In genomic region chr16:38162019-38162418, GRCm38 (mm10) we compare ENCODE assay signal across 26 mouse cellular contexts.
A peak's percentile ranks its signal among the peaks of the same experiment; 100 is the strongest.
DNase-seq lines count a peak whose midpoint lies in the region; ATAC-seq lines count a peak whose summit lies in the region.
"Had no signal": no experiment of that assay in that cellular context is flagged by ENCODE, and none has a peak within 500 bp of the region (broad histone marks: within the 10 kb centered on the region; RNA-seq: fewer than 3 reads in every experiment).

No protein-coding gene starts in this region.

- peak; percentile 39 for ATAC-seq in frontal cortex, adult (ENCODE audit: low TSS enrichment)
- ATAC-seq in neural tube, embryonic 15.5 days (ENCODE audit: low FRiP score), result no peak
- ATAC-seq in inflammation-experienced regulatory T-cells, adult 6 months, result no peak
- ATAC-seq: CD4-positive, CD25-positive, alpha-beta regulatory T cell, adult 4 months; forebrain, embryonic 14.5 days; forebrain, embryonic 16.5 days had no signal

- H3K27me3 ChIP-seq in neural tube, embryonic 15.5 days (replicated peaks), result no peaks in the 10 kb centered on the region
- H3K27me3 ChIP-seq: CH12.LX; embryonic facial prominence, embryonic 13.5 days; embryonic facial prominence, embryonic 15.5 days; forebrain, embryonic 12.5 days had no signal

- H3K4me3 ChIP-seq in neural tube, embryonic 15.5 days (replicated peaks), result no peak overlapping the region
- H3K4me3 ChIP-seq: embryonic facial prominence, embryonic 13.5 days; embryonic facial prominence, embryonic 15.5 days; erythroblast, embryonic 14.5 days; forebrain, embryonic 10.5 days; forebrain, embryonic 12.5 days had no signal

- H3K27ac ChIP-seq in neural tube, embryonic 15.5 days (replicated peaks), result 0 out of 2 replicates have a peak overlapping the region, but pooled peaks have one; percentile 5
- H3K27ac ChIP-seq: embryonic facial prominence, embryonic 13.5 days; embryonic facial prominence, embryonic 15.5 days; forebrain, embryonic 10.5 days; forebrain, embryonic 12.5 days had no signal

- WGBS in neural tube, embryonic 15.5 days, result 89% methylated on average over 3 of the region's 3 CpGs

- no peak overlapping the region for H3K4me2 ChIP-seq in neural tube, embryonic 15.5 days
- H3K4me2 ChIP-seq: embryonic facial prominence, embryonic 13.5 days; embryonic facial prominence, embryonic 15.5 days; forebrain, embryonic 12.5 days had no signal

- H3K36me3 ChIP-seq in neural tube, embryonic 15.5 days, result no peaks in the 10 kb centered on the region
- H3K36me3 ChIP-seq: embryonic facial prominence, embryonic 13.5 days; embryonic facial prominence, embryonic 15.5 days; forebrain, embryonic 12.5 days had no signal

- H3K9ac ChIP-seq in neural tube, embryonic 15.5 days (replicated peaks), result no peak overlapping the region
- H3K9ac ChIP-seq: embryonic facial prominence, embryonic 13.5 days; embryonic facial prominence, embryonic 15.5 days; forebrain, embryonic 12.5 days had no signal

- peaks cover 19% of the 10 kb centered on the region for H3K4me1 ChIP-seq in neural tube, embryonic 15.5 days
- H3K4me1 ChIP-seq: embryonic facial prominence, embryonic 13.5 days; embryonic facial prominence, embryonic 15.5 days; forebrain, embryonic 10.5 days had no signal

- no peak for DNase-seq in frontal cortex, postnatal 36 days (ENCODE audit: low spot score in 2 of 2)
- no peak for DNase-seq in neural tube, embryonic 10.5 days (ENCODE audit: extremely low spot score, low spot score)
- DNase-seq in ZHBTc4 (ENCODE audit: low read depth, low spot score), result peak; percentile 55
- no peak for DNase-seq in ovary, postnatal 36 days (ENCODE audit: low spot score)
- DNase-seq: adrenal gland, adult 2 months; adrenal gland, postnatal 10 days; adrenal gland, postnatal 25 days; B cell, adult 2 months; cerebellum, adult 11-12 months; cerebellum, adult 2 months; cerebellum, adult 9-10 months; cerebellum, postnatal 10 days; cerebellum, postnatal 25 days had no signal

- H3K9me3 ChIP-seq in neural tube, embryonic 15.5 days (replicated peaks), result no peaks in the 10 kb centered on the region
- H3K9me3 ChIP-seq: embryonic facial prominence, embryonic 13.5 days; embryonic facial prominence, embryonic 15.5 days; forebrain, embryonic 10.5 days; forebrain, embryonic 12.5 days; G1E had no signal
